Mouse (Mus musculus) liver, adult 2 months (tissue): Measurements from ENCODE around the gene Dbnl.

Source experiments
- CTCF ChIP-seq: fragments of 200-500 bp; IDR thresholded peaks from 2 replicates; pipeline ENCODE4 v1.5.1; 2011; ENCODE audit warnings: low read depth, low read length, control low read depth
- POLR2A ChIP-seq: fragments of 200-500 bp; IDR thresholded peaks from 2 replicates; pipeline ENCODE4 v1.6.1; 2011; ENCODE audit warnings: low read length, control low read depth; ENCODE audit not compliant: insufficient read depth; ENCODE audit errors: extremely low read depth

DNA sequence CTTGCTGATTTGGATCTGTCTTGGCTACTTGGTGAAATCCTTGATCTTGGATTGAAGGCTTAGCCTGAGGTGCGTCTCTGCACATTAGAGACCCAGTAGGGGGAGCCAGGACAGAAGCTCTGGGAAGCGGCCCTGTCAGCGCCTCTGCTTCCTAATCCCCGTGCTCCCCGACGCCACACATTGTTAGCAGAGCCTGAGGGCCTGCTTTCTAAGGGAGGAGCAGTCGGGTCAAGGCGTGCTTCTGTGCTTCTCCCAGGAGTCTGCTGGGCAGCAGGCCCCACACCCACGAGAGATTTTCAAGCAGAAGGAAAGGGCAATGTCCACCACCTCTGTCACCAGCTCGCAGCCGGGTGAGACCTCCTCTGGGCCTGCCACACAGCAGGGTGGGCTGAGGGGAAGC is 9.1 kb downstream of the Dbnl start:
- TF ChIP-seq CTCF: no peak
- no peak for TF ChIP-seq POLR2A
